Mouse (Mus musculus) MEL (cell line): ENCODE data around the gene Trio. TPM values are rescaled to one million over a fixed set of nuclear protein-coding genes. Genes with fewer than 3 reads are reported as not detected.

Source experiments
- DNase-seq: peaks from one replicate; pipeline ENCODE4 v3.0.0; 2011; ENCODE audit warnings: low read depth, low spot score
- H3K27ac ChIP-seq: 2 replicates; pipeline ENCODE4 v1.5.1; 2012; ENCODE audit warnings: low read depth, mild to moderate bottlenecking, control low read depth, low read length, moderate library complexity; ENCODE audit not compliant: control insufficient read depth
- H3K27me3 ChIP-seq, 2 experiments: fragments of 150-350 bp in 1 of 2; sonication (generic) in 1 of 2; 2 replicates each; pipeline ENCODE4 v1.6.1; 2012; ENCODE audit warnings: low read length in 2 of 2, mild to moderate bottlenecking in 2 of 2, improper control_type of control experiment in 1 of 2, moderate library complexity in 1 of 2; ENCODE audit not compliant: insufficient read depth in 2 of 2, control insufficient read depth in 1 of 2
- H3K36me3 ChIP-seq, 2 experiments: 2 replicates each; pipeline ENCODE4 v1.6.1; 2012 to 2014; ENCODE audit warnings: low read length in 2 of 2, improper control_type of control experiment in 1 of 2, inconsistent platforms in 1 of 2, mild to moderate bottlenecking in 1 of 2; ENCODE audit not compliant: insufficient read depth in 2 of 2, control insufficient read depth in 1 of 2
- H3K4me1 ChIP-seq, 2 experiments: fragments of 150-350 bp in 1 of 2; sonication (generic) in 1 of 2; 2 replicates each; pipeline ENCODE4 v1.6.1; 2012; ENCODE audit warnings: low read length in 2 of 2, improper control_type of control experiment in 1 of 2, mild to moderate bottlenecking in 1 of 2; ENCODE audit not compliant: insufficient read depth in 2 of 2, control insufficient read depth in 1 of 2
- H3K4me3 ChIP-seq, 2 experiments: fragments of 150-350 bp in 1 of 2; sonication (generic) in 1 of 2; 2 replicates each; pipeline ENCODE4 v1.5.1; 2012; ENCODE audit warnings: low read depth in 2 of 2, low read length in 2 of 2, mild to moderate bottlenecking in 2 of 2, moderate library complexity in 2 of 2, control low read depth in 1 of 2, improper control_type of control experiment in 1 of 2; ENCODE audit not compliant: control insufficient read depth in 1 of 2, insufficient read depth in 1 of 2
- H3K79me2 ChIP-seq: 2 replicates; pipeline ENCODE4 v1.6.1; 2012; ENCODE audit warnings: mild to moderate bottlenecking, low read length, moderate library complexity; ENCODE audit not compliant: control insufficient read depth, poor library complexity, insufficient read depth
- H3K9ac ChIP-seq: 2 replicates; pipeline ENCODE4 v1.6.1; 2012; ENCODE audit warnings: low read depth, mild to moderate bottlenecking, control low read depth, low read length, moderate library complexity; ENCODE audit not compliant: control insufficient read depth, poor library complexity, severe bottlenecking
- H3K9me3 ChIP-seq: fragments of 150-350 bp; sonication (generic); replicated peaks from 2 replicates; pipeline ENCODE4 v1.6.1; 2012; ENCODE audit warnings: mild to moderate bottlenecking, low read length, improper control_type of control experiment, moderate library complexity; ENCODE audit not compliant: insufficient read depth
- MYB ChIP-seq: IDR thresholded peaks from 2 replicates; pipeline ENCODE4 v1.6.1; 2011; ENCODE audit warnings: mild to moderate bottlenecking, low read depth, low read length, improper control_type of control experiment
- NELFE ChIP-seq: IDR thresholded peaks from 2 replicates; pipeline ENCODE4 v1.6.1; 2011; ENCODE audit warnings: low read depth, low read length, improper control_type of control experiment
- UBTF ChIP-seq: IDR thresholded peaks from 2 replicates; pipeline ENCODE4 v1.6.1; 2012; ENCODE audit warnings: low read depth, mild to moderate bottlenecking, inconsistent platforms, low read length, improper control_type of control experiment, moderate library complexity, borderline replicate concordance; ENCODE audit not compliant: insufficient read depth
- polyA plus RNA-seq, 2 experiments: library from polyadenylated mRNA; stranded (reverse) in 1 of 2; unstranded in 1 of 2; fragments of >175 nt in 1 of 2; fragments of >200 nt in 1 of 2; gene quantifications; 2 replicates each; pipeline versions ENCODE4 v1.2.1 to v1.2.4; 2012; ENCODE audit warnings: low replicate concordance in 2 of 2, low read depth in 1 of 2; ENCODE audit not compliant: insufficient read length in 2 of 2, insufficient read depth in 1 of 2, missing spikeins in 1 of 2
- total RNA-seq: library from RNA; depleted of rRNA; stranded (reverse); fragments of 300-350 nt; gene quantifications from 2 replicates; pipeline ENCODE4 v1.2.3, GENCODE M21; 2012; rRNA removed

Trio gene
- total and polyA plus RNA-seq, 3 experiments = 0.91 to 1.1 TPM; not detected in 1

DNA sequence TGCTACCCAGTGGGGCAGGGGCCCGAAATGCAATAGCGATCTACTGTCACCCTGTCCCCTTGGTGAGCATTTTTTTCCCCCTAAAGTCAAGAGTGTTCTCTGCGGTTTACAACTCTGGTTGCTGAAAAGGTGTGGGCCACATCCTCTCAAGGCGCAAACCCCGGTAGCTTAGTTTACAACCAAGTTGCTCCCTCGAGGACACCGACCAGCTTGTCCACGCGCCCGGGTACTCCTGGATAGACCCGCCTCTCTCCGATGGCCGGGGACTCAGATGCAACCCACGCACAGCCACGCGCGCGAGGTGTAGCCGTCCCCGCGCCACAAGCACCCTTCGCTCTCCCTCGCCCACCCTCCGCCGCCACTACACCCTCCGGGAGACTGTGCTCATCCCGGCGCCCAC is 344.7 kb downstream of the Trio start:
- no peak for DNase-seq
- H3K79me2 ChIP-seq = no peaks in the 10 kb centered on the region
- no peaks in the 10 kb centered on the region for H3K9me3 ChIP-seq
- H3K27ac ChIP-seq = no peak overlapping the region
- H3K27me3 ChIP-seq = no peaks in the 10 kb centered on the region
- no peaks in the 10 kb centered on the region for H3K4me1 ChIP-seq
- TF ChIP-seq MYB (no peak), UBTF (no peak), NELFE (no peak)
- no peak overlapping the region for H3K4me3 ChIP-seq
- no peaks in the 10 kb centered on the region for H3K36me3 ChIP-seq
- no peak overlapping the region for H3K9ac ChIP-seq

Other genes with a start within 250 kb of the Trio start
- not detected in 2 replicates for gene Dnah5, start 177.9 kb upstream of the Trio start, total RNA-seq
- not detected for gene Dnah5, start 177.9 kb upstream of the Trio start, polyA plus RNA-seq